Mouse (Mus musculus) kidney, adult 2 months (tissue): ENCODE data around the gene Ube2e1. TPM values are rescaled to one million over a fixed set of nuclear protein-coding genes. Genes with fewer than 3 reads are reported as not detected.
"Not testable (repeated sequence)": the region's sequence is repeated elsewhere in the genome, so short reads cannot be mapped to it uniquely, and the experiment has no call there.

Source experiments
- DNase-seq: peaks from one replicate; pipeline ENCODE4 v3.0.0; 2021
- H3K27ac ChIP-seq: fragments of 200-500 bp; 2 replicates; pipeline ENCODE4 v1.5.1; 2012; ENCODE audit warnings: low read depth, low read length, control low read depth, inconsistent platforms; ENCODE audit not compliant: insufficient read depth
- H3K27me3 ChIP-seq: fragments of 200-500 bp; replicated peaks from 2 replicates; pipeline ENCODE4 v1.6.1; 2012; ENCODE audit warnings: mild to moderate bottlenecking, moderate library complexity, low read length, inconsistent platforms; ENCODE audit not compliant: control insufficient read depth, insufficient read depth
- H3K36me3 ChIP-seq: fragments of 200-500 bp; 2 replicates; pipeline ENCODE4 v1.6.1; 2012; ENCODE audit warnings: mild to moderate bottlenecking, moderate library complexity, low read length, inconsistent platforms; ENCODE audit not compliant: control insufficient read depth, insufficient read depth
- H3K4me1 ChIP-seq: fragments of 200-500 bp; 2 replicates; pipeline ENCODE4 v1.6.1; 2011; ENCODE audit warnings: low read length; ENCODE audit not compliant: control insufficient read depth, insufficient read depth
- H3K4me3 ChIP-seq: fragments of 200-500 bp; 2 replicates; pipeline ENCODE4 v1.5.1; 2011; ENCODE audit warnings: mild to moderate bottlenecking, low read depth, low read length, control low read depth; ENCODE audit not compliant: insufficient read depth
- CTCF ChIP-seq: fragments of 200-500 bp; conservative IDR thresholded peaks from 2 replicates; pipeline ENCODE4 v1.5.1; 2011; ENCODE audit warnings: low read depth, mild to moderate bottlenecking, control low read depth, low read length, moderate library complexity, mixed read lengths; ENCODE audit not compliant: insufficient read depth, insufficient read length
- POLR2A ChIP-seq: fragments of 200-500 bp; IDR thresholded peaks from one replicate; pipeline ENCODE4 v1.6.1; 2011; ENCODE audit warnings: low read depth, low read length, control low read depth
- WGBS: fragments of 180-500 bp; shearing (Covaris S2); methylation state at CpG from one replicate; pipeline ENCODE4 v1.1.7; 2018; 5-methylcytosine and 5-hydroxymethylcytosine counted together
- polyA plus RNA-seq: library from polyadenylated mRNA; depleted of rRNA; stranded (reverse); fragments of >200 nt; gene quantifications from 2 replicates; pipeline ENCODE4 v1.2.3, GENCODE M21; 2012; rRNA removed

The Ube2e1 gene
- polyA plus RNA-seq, 1 experiment, result 51.8 TPM

- no peaks in the 10 kb centered on the region for H3K36me3 ChIP-seq
- H3K4me1 ChIP-seq, result peaks cover 26% of the 10 kb centered on the region
- no peaks in the 10 kb centered on the region for H3K27me3 ChIP-seq
- WGBS, result 48% methylated on average over 4 of the region's 4 CpGs
- H3K27ac ChIP-seq, result peak overlapping the region; percentile 100; the same call in 1 of the 2 replicates
- no peak for DNase-seq
- TF ChIP-seq POLR2A (no peak), CTCF (no peak)
- H3K4me3 ChIP-seq, result no peak overlapping the region; the same call in 1 of the 2 replicates
Observed at GRCm38 (mm10) chr14:18237381-18237780, 94.3 kb downstream of the Ube2e1 start.

- WGBS, result 43% methylated on average over 2 of the region's 2 CpGs
- DNase-seq, H3K27me3 ChIP-seq, H3K4me3 ChIP-seq, H3K36me3 ChIP-seq: not testable (repeated sequence)
- Histone ChIP-seq H3K4me1 (peaks cover 29% of the 10 kb centered on the region), H3K27ac (0 out of 2 replicates have a peak overlapping the region, but pooled peaks have one; percentile 19)
Observed at GRCm38 (mm10) chr14:18236496-18237235, 95.0 kb downstream of the Ube2e1 start.

- peaks cover 26% of the 10 kb centered on the region for H3K4me1 ChIP-seq
- H3K4me3 ChIP-seq, result no peak overlapping the region
- H3K27me3 ChIP-seq, result no peaks in the 10 kb centered on the region
- WGBS, result 14% methylated on average over 5 of the region's 5 CpGs
- H3K27ac ChIP-seq, result peak overlapping the region; percentile 86
- no peaks in the 10 kb centered on the region for H3K36me3 ChIP-seq
- peak; percentile 43 for DNase-seq
- TF ChIP-seq CTCF (no peak), POLR2A (no peak)
Observed at GRCm38 (mm10) chr14:18233981-18234960, 97.4 kb downstream of the Ube2e1 start.

- Histone ChIP-seq H3K36me3 (no peaks in the 10 kb centered on the region), H3K27ac (no peak overlapping the region), H3K4me3 (no peak overlapping the region), H3K4me1 (peaks cover 26% of the 10 kb centered on the region), H3K27me3 (no peaks in the 10 kb centered on the region)
- WGBS, result 68% methylated on average over 2 of the region's 2 CpGs
- peak; percentile 39 for DNase-seq
- TF ChIP-seq POLR2A (no peak), CTCF (no peak)
Observed at GRCm38 (mm10) chr14:18233076-18233475, 98.6 kb downstream of the Ube2e1 start.

Other genes starting within 250 kb of the Ube2e1 start
- gene Nr1d2, start 92.7 kb downstream of the Ube2e1 start, polyA plus RNA-seq, result 17.0 and 26.7 TPM in 2 replicates
- gene Nkiras1, start 60.7 kb downstream of the Ube2e1 start, polyA plus RNA-seq, result 9.4 and 13.1 TPM in 2 replicates
- gene Rpl15, start 60.5 kb downstream of the Ube2e1 start, polyA plus RNA-seq, result 257 and 357 TPM in 2 replicates